Mouse (Mus musculus) forebrain, embryonic 11.5 days (tissue): Measurements from ENCODE around the gene Maea. TPM values are rescaled to one million over a fixed set of nuclear protein-coding genes. Genes with fewer than 3 reads are reported as not detected.
"Not testable (repeated sequence)": the region's sequence is repeated elsewhere in the genome, so short reads cannot be mapped to it uniquely, and the experiment has no call there.

Source experiments
- ATAC-seq: fragments of 200-750 bp; cut with Nextera tagmentation; replicated peaks from 2 replicates; pipeline ENCODE4 v1.8.0; 2017; ENCODE audit warnings: moderate TSS enrichment; ENCODE audit not compliant: low FRiP score
- DNase-seq: peaks from one replicate; pipeline ENCODE4 v3.0.0-alpha.2; 2017; ENCODE audit warnings: low spot score
- H3K27ac ChIP-seq: fragments of 300-500 bp; sonication (generic); 2 replicates; pipeline ENCODE4 v1.5.1; 2014; ENCODE audit warnings: low read depth, low read length
- H3K27me3 ChIP-seq: fragments of 300-500 bp; sonication (generic); 2 replicates; pipeline ENCODE4 v1.6.1; 2014; ENCODE audit warnings: mild to moderate bottlenecking, low read length, mixed read lengths; ENCODE audit not compliant: control insufficient read depth, insufficient read depth
- H3K36me3 ChIP-seq: fragments of 300-500 bp; sonication (generic); 2 replicates; pipeline ENCODE4 v1.6.1; 2014; ENCODE audit warnings: mild to moderate bottlenecking, low read length, moderate library complexity, mixed read lengths; ENCODE audit not compliant: control insufficient read depth, insufficient read depth
- H3K4me1 ChIP-seq: fragments of 300-500 bp; sonication (generic); replicated peaks from 2 replicates; pipeline ENCODE4 v1.6.1; 2014; ENCODE audit warnings: low read length, mixed read lengths; ENCODE audit not compliant: control insufficient read depth, insufficient read depth
- H3K4me2 ChIP-seq: fragments of 300-500 bp; sonication (generic); 2 replicates; pipeline ENCODE4 v1.6.1; 2014; ENCODE audit warnings: low read depth, mild to moderate bottlenecking, low read length, moderate library complexity, mixed read lengths; ENCODE audit not compliant: severe bottlenecking
- H3K4me3 ChIP-seq: fragments of 300-500 bp; sonication (generic); 2 replicates; pipeline ENCODE4 v1.5.1; 2014; ENCODE audit warnings: low read depth, low read length
- H3K9ac ChIP-seq: fragments of 300-500 bp; sonication (generic); 2 replicates; pipeline ENCODE4 v1.6.1; 2014; ENCODE audit warnings: low read length
- H3K9me3 ChIP-seq: fragments of 300-500 bp; sonication (generic); 2 replicates; pipeline ENCODE4 v1.6.1; 2016; ENCODE audit warnings: low read length, mixed read lengths; ENCODE audit not compliant: control insufficient read depth
- WGBS: fragments of 180-500 bp; shearing (Covaris S2); extraction: QIAGEN DNeasy Blood & Tissue Kit; methylation state at CpG from one replicate; pipeline ENCODE4 v1.1.7; 2014; 5-methylcytosine and 5-hydroxymethylcytosine counted together
- polyA plus RNA-seq: library from polyadenylated mRNA; unstranded; fragments of >200 nt; fragmentation: Nextera tagmentation; extraction: Ambion mirVana; gene quantifications from 2 replicates; pipeline ENCODE4 v1.2.1, GENCODE M21; 2014

The Maea gene
- polyA plus RNA-seq, 1 experiment from 2014 or later = 122 TPM

DNA sequence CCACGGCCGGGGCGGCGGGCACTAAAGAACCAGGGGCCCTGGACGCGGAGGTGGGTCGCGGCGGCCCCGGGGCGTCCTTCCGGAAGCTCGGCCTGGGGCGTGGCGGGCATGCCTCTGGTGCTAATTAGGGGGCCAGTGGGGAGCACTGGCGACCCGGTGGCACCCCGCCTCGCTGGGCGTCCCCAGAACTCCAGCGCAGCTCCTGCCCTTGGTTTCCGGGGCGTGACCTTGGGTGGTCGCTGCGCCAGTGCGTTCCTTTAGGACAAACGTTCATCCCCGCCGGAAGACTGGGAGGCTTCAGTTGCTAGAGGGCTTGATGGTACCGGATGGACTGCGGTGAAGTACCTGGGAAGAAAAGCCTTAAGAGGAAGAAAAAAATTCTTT, 660 bp downstream of the Maea start:
- Histone ChIP-seq H3K9ac (peak overlapping the region; percentile 94), H3K27ac (peak overlapping the region; percentile 25; the same call in 1 of the 2 replicates), H3K4me2 (peak overlapping the region; percentile 96), H3K27me3 (no peaks in the 10 kb centered on the region), H3K36me3 (no peaks in the 10 kb centered on the region), H3K4me1 (peaks cover 4% of the 10 kb centered on the region), H3K4me3 (peak overlapping the region; percentile 99), H3K9me3 (no peaks in the 10 kb centered on the region)
- WGBS = 2% methylated on average over 28 of the region's 31 CpGs
- ATAC-seq = no peak; the same call in none of the 2 replicates
- DNase-seq = peak; percentile 65

DNA sequence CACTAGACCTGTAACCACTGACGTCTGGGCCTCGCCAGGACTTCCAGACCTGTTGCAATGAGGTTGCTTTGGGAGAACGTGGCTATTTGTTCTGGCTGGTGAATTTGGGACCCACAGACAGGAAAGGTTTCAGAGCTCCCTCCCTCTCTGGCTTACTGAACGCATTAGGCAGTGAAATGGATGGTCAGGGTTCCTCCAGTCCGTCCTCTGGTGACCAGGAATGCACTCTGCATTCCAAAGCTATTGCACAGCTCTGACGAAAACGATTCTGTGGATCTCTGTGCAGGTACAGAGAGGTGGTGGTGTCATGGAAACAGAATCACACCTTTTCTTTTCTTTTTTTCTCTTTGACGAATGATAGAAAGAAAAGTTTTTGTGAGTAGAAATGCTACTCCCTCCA, 1.9 kb downstream of the Maea start:
- ATAC-seq = no peak

DNA sequence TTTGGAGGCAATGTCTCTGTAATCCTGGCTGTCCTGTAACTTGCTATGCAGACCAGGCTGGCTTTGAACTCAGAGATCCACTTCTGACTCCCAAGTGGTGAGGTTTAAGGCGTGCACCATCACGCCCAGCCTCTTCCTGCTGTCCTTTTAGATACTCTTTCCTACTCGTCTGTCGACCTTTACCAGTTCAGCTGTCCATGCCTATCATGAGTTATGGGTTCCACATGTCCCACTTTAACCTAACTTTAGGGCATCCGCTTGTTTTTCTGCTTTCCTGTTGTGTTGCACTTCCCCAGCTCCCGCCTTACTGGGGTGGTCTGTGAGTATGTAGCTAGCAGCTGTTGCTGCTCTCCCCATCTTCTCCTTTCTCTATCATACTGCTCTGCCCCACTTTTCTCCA, 5.9 kb downstream of the Maea start:
- WGBS = 86% methylated on average over 6 of the region's 6 CpGs
- no peaks in the 10 kb centered on the region; the same call in 1 of the 2 replicates for H3K36me3 ChIP-seq
- ATAC-seq = no peak

More for the DNA sequence above, 1.9 kb downstream of the Maea start:
- no peak for DNase-seq
- 87% methylated on average over 8 of the region's 8 CpGs for WGBS
- Histone ChIP-seq H3K4me2 (no peak overlapping the region), H3K9ac (no peak overlapping the region; the same call in 1 of the 2 replicates), H3K27ac (no peak overlapping the region), H3K4me3 (no peak overlapping the region), H3K27me3 (no peaks in the 10 kb centered on the region), H3K9me3 (no peaks in the 10 kb centered on the region), H3K4me1 (peaks cover 4% of the 10 kb centered on the region), H3K36me3 (no peaks in the 10 kb centered on the region)

DNA sequence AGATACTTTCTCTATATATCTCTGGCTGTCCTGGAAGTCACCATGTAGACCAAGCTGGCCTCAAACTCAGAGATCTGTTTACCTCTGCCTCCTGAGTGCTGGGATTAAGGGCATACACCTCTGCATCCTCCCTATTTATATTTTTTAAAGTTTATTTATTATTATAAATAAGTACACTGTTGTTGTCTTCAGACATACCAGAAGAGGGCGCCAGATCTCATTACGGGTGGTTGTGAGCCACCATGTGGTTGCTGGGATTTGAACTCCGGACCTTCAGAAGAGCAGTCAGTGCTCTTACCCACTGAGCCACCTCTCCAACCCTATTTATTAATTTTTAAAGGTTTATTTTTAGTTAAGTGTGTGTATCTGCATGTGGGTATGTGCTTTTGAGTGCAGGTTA, 6.9 kb downstream of the Maea start:
- not testable (repeated sequence) for H3K9ac ChIP-seq, H3K4me1 ChIP-seq, ATAC-seq, H3K27ac ChIP-seq, H3K36me3 ChIP-seq, H3K9me3 ChIP-seq, DNase-seq, H3K4me3 ChIP-seq, H3K4me2 ChIP-seq, H3K27me3 ChIP-seq
- WGBS = 81% methylated on average over 3 of the region's 3 CpGs

More for the DNA sequence above, 5.9 kb downstream of the Maea start:
- Histone ChIP-seq H3K4me2 (no peak overlapping the region), H3K27ac (no peak overlapping the region), H3K4me3 (no peak overlapping the region), H3K27me3 (no peaks in the 10 kb centered on the region), H3K4me1 (peaks cover 4% of the 10 kb centered on the region), H3K9me3 (no peaks in the 10 kb centered on the region), H3K9ac (no peak overlapping the region)
- no peak for DNase-seq

DNA sequence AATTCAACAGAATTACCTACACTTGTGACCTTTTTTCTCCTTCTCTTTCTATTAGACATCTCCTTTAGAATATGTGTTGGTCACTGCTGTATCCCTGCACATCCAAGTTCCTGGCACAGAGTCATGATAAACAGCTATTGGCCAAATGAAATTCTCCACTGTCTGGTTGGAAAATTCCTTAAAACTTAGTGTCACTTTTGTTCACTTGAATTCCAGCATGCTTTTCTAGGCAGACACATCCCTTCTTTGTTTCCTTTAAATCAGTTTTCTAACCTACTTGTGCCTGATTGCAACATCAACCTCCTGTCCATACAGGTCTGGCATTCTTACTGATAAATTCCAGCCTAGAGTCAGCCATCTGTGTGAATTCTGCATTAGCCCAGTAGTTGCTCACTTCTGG, 7.5 kb downstream of the Maea start:
- ATAC-seq (no peak), DNase-seq (no peak)
- H3K9ac ChIP-seq = no peak overlapping the region
- no peaks in the 10 kb centered on the region for H3K27me3 ChIP-seq
- no peak overlapping the region for H3K27ac ChIP-seq
- no peak overlapping the region for H3K4me2 ChIP-seq
- H3K9me3 ChIP-seq = no peaks in the 10 kb centered on the region
- no peaks in the 10 kb centered on the region; the same call in 1 of the 2 replicates for H3K36me3 ChIP-seq
- H3K4me3 ChIP-seq = no peak overlapping the region
- H3K4me1 ChIP-seq = no peaks in the 10 kb centered on the region

DNA sequence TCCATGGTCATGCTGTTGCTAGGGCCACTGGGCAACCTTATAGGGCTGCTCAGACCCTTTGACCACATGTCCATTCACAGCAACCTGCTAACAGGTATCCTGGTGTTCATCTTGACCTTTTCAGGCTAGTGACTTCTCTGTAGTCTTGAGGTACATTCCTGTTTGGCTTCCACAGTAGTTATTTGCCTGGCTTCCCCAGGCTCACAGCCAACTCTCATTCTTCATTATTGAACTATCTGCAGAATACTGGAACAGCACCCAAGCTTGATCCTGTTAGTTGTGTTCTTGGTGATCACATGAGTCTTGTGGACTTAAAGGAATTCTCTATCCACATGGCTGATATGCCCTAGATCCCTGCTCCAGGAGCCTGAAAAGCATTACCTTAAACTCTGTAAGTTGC, 8.3 kb downstream of the Maea start:
- Histone ChIP-seq H3K9ac (no peak overlapping the region), H3K27me3 (no peaks in the 10 kb centered on the region), H3K36me3 (no peaks in the 10 kb centered on the region; the same call in 1 of the 2 replicates), H3K27ac (no peak overlapping the region), H3K4me2 (no peak overlapping the region), H3K4me3 (no peak overlapping the region), H3K4me1 (no peaks in the 10 kb centered on the region), H3K9me3 (no peaks in the 10 kb centered on the region)
- DNase-seq = no peak
- ATAC-seq = no peak

DNA sequence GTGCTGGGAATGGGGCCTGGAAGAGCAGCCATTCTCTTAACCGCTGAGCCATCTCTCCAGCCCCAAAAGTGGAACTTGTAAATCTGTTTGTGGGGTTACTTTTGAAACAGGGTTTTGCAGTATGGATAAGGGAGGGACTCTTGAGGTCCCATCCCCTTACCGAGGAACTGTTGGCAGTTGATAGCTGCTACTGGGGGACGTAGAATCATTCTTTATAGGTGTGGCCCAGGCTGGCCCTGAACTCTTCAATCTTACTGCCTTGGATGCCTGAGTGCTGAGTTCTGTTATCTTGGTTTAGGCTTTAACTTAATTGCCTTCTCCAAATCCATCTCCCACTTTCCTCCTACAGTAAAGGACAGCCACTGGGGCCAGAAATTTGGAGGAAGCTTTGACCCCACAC, 8.8 kb downstream of the Maea start:
- WGBS = 95% methylated on average over 3 of the region's 3 CpGs
- no peak overlapping the region for H3K27ac ChIP-seq
- no peak overlapping the region for H3K4me2 ChIP-seq
- H3K36me3 ChIP-seq = no peaks in the 10 kb centered on the region; the same call in 1 of the 2 replicates
- H3K27me3 ChIP-seq = no peaks in the 10 kb centered on the region
- DNase-seq (no peak), ATAC-seq (no peak)
- H3K4me3 ChIP-seq = no peak overlapping the region
- H3K9ac ChIP-seq = no peak overlapping the region
- H3K4me1 ChIP-seq = no peaks in the 10 kb centered on the region
- no peaks in the 10 kb centered on the region for H3K9me3 ChIP-seq

DNA sequence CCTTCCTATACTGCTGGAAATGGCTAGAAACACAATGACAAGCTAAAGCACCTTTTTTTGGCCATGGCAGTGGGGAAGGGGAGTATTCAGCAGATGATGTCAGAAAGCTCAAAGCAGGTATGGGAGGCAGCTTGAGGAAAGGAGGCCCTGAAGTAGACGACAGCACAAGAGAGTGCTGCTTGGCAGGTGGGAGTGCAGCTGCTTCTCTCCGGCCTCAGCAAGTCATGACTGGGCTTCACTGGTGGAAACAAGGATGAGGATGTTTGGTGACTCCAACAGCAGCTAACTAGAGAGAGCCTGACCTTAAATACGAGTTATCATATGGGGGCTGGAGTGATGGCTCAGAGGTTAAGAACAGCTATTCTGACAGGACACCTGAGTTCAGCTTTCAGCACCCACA, 12.3 kb downstream of the Maea start:
- DNase-seq (no peak), ATAC-seq (no peak)
- Histone ChIP-seq H3K9me3 (no peaks in the 10 kb centered on the region), H3K36me3 (no peaks in the 10 kb centered on the region; the same call in 1 of the 2 replicates), H3K9ac (no peak overlapping the region), H3K27me3 (no peaks in the 10 kb centered on the region), H3K4me1 (no peaks in the 10 kb centered on the region), H3K4me2 (no peak overlapping the region), H3K4me3 (no peak overlapping the region), H3K27ac (no peak overlapping the region)
- WGBS = 80% methylated on average over 3 of the region's 3 CpGs

DNA sequence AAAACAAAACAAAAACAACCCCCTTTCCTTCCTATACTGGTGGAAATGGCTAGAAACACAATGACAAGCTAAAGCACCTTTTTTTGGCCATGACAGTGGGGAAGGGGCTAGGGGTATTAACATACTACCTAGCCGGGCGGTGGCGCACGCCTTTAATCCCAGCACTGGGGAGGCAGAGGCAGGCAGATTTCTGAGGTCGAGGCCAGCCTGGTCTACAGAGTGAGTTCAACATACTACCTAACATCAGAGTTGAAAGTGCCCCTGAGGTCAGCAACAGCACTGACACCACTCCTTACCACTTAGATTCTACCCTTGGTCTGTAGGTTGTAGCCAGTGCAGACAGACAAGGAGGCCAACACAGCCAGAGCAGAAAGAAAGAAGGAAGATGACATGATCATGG, 13.9 kb downstream of the Maea start:
- Histone ChIP-seq H3K27me3 (no peaks in the 10 kb centered on the region), H3K4me1 (no peaks in the 10 kb centered on the region), H3K27ac (no peak overlapping the region), H3K36me3 (no peaks in the 10 kb centered on the region; the same call in 1 of the 2 replicates), H3K9me3 (no peaks in the 10 kb centered on the region), H3K4me2 (no peak overlapping the region), H3K4me3 (no peak overlapping the region), H3K9ac (no peak overlapping the region)
- ATAC-seq (no peak), DNase-seq (no peak)
- 95% methylated on average over 5 of the region's 5 CpGs for whole genome bisulfite sequencing
